Mouse (Mus musculus): ENCODE measurements around the gene Adgrb2. TPM values are rescaled to one million over a fixed set of nuclear protein-coding genes. Genes with fewer than 3 reads are reported as not detected.
A peak's percentile ranks its signal among the peaks of the same experiment; 100 is the strongest.

Adgrb2 gene
- polyA plus RNA-seq, 2 experiments from 2014 or later, result 1.4 TPM; not detected in 1

DNA sequence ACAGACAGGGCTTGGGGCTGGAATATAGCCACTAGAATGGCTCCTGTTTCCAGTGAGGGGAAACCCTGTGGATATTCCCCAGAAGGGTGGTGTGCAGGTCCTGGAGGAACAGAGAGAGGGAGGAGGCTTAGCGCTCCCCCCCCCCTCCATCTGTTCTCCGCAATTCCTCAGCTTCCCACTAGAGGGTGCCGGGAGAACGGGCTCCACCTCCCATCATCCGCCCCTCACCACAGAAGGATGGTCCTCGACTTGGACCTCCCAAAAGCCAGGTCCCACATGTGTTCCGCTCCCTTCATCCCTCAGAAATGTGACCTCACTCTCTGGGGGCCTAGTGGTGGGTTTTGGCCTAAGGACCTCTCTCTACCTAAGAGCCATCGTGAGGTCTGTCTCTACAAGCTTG is 51.4 kb downstream of the Adgrb2 start:
- no peak for ATAC-seq

DNA sequence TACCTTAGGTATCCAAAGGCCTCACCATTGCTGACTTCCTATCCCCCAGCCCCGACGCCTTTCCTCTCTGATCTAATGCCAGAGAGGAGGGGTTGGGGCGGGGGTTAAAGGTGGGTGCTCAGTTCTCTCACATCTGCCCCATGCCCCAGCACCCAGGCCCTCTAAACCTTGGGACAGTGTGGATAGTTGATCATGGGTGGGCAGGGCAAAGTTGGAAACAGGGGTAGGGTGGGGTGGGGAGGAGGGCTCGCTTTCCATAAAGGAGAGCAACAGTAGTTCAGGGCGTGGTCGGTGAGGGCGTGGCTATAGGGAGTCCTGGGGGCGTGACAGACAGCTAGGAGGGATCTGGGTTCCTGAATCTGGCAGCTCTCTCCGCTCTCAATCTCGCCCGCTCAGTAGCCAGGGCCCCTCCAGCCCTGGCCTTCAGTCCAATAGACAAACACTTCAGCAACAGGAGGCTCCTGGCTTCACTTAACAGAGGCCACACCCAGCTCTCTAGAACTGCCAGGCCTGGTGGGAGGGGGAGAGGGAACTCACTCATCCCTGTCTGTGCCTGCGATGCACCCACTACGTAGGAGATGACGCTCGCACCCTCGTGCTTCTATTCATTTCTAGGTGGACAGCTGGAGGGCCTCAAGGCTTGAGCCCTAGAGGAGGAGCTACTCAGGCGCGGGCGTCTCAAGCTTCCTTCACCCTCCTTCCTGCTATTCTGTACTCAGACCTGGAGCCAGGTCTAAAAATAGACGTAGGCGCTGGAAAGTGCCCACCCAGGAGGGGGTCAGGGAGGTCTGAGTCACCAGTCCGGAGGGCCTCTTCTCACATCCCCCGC is 52.1 kb downstream of the Adgrb2 start:
- ATAC-seq, result no peak

DNA sequence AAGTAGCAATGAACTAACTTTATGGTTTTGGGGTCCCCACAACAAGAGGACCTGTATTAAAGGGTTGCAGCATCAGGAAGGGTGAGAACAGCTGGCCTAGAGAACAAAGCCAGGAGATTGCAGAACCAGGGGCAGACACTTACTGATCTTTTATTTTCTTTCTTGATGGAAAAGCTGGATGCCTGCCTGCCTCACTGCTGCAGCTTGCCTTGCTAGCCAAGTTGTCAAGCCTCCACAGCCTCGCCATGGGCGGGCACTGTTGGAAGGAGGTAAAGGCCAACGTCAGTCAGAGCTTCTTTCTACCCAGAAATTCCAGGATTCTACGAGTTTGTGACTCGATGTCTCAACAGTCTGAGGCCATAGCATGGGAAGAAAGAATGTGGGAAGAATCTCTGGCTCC is 54.7 kb downstream of the Adgrb2 start:
- no peak for ATAC-seq

DNA sequence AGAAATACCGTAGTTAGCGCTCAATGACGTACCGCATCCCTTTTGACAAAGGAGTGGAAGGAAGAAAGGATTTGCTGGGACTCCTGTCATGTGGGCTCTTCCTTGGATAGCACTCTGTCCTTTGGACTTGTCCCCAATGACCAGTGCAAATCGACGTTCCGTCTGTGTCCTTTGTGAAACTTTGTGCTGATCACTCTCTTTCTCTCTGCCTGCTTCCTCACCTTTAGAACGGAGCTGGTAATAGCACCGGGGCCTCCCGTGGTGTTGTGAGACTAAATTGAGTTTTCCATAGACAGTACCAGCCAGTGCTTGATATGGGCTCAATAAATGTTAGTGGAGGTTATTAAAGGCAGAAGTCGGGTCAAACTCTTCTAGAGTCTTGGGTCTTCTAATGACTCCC is 56.4 kb downstream of the Adgrb2 start:
- no peak for ATAC-seq

DNA sequence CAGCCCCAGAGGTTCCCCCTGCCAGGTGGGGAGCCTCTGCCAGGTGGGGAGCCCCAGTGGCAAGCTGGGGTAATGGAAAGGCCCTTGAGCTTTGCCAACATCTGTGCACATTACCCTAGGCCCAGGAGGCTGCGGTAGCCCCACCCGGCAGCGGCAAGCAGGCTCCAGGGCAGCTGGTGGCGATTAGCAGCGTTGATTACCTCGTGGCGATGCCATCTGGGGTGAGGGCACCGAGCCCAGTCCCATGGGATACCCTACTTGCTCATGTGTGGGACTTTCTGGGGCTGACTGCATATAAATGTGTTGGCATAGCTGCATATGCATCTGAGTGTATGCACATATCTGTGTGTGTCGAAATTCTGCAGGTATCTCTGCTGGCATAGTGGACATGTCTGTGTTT is 59.5 kb downstream of the Adgrb2 start:
- ATAC-seq, result no peak

DNA sequence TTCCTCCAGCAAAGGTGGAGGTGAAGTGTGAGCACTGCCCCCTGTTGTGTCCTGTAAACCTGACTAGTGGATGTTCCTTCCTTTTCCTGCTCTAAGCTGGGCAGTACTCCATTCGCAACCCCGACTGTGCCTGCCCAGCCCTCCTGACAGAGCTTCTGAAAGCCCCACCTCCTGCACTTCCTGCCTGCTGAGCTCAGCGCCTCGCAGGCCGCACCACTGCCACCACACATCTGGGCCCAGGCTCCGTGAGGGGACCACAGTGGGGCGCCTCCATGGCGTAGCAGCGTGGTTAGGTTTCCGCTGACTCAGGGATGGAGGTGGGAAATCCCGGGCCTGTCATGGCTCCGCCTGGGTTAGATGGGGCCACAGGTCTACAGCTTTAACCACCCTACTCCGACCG is 60.9 kb downstream of the Adgrb2 start:
- ATAC-seq, result peak; percentile 97

DNA sequence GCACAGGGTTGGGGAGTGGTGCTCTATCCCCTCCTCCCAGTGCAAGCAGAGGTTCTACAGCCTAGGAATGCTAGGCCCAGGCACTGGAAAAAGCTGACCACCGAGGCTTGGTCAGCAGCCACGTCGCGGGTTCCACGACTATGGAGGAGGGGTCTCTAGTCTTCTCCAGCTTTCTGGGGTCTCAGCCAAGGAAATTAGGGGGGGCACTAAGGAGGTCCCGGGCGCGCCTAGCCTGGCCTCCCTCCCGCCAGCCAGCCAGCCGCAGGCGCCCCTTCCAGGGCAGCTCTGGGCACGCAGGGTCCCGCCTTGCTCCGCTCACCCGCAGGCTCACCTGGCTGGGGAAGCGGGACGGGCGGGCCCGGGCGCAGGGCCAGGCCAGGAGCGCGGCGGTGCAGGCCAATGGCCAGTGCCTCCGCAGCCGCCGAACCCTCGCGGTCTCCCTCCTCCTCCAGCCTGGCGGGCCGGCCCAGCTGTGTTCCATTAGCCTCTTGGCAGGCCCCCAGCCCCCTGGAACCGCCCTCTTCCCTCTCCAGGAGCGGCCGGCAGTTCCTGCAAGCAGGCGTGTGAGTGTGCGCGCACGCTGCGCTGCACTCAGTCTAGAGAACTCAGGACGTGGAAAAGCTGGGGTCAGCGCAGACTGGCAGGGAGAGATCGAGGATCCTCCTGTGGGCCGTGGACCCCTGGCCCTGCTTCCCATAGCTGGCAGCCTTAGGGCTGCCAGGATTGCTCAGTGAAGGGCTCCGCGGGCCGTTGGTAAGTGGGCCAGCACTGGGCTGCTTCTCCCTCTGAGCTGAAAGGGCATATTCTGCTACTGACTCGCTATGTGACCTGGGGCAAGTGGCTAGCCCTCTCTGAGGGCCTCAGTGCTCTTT is 62.9 kb downstream of the Adgrb2 start, which contains the start of gene Col16a1:
Gene Col16a1 (plus strand): TSS at position 510 of the 872 bp plus-strand sequence.
- no peak for ATAC-seq

DNA sequence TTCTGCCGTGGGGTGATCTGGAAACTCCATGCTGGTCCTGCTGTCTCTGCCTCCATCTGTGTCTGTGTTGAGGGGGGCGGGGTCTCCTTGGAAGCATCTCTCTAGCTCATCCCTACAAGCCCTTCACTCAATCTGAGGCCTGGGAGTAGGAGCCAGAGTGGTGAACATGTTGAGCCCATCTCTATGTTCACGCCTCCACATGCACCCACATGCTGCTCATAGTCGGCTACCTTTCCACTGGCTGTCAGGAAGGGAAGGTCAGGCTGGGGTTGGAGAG is 63.5 kb downstream of the Adgrb2 start:
- no peak for ATAC-seq

DNA sequence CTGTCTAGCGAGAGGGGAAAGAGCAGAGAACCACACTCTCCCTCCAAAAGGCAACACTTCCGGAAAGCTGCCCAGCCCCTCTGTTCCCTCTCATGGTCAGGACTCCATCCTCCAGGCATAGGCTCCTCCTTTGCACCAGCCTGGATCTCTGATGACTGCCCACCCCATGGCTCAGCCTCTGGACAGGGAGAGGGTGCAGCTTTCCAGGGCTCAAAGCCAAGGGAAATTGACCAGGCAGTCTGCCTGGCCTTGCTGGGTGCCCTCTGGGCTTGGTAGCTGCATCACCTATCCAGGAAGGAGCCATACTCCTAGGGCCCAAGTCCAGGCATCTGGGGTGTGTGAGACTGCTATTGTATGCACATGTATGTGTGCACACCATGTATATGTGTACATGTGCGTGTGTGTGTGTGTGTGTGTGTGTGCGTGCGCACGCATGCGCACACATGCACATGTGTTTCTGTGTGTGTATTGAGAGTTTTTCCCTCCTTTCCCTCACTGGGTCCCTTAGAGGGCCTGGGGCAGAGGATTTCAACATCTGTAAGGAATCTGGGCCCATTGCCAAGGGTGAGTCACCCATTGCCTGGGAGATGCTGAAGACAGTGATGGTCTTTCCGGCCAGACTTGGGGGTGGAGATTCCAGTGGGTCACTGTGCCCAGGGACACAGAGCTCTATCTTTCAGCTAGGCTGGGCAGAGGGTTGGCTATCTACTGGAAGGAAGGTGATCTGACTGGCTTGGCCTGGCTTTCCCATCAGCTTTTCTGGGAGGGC is 65.6 kb downstream of the Adgrb2 start:
- no peak for ATAC-seq

DNA sequence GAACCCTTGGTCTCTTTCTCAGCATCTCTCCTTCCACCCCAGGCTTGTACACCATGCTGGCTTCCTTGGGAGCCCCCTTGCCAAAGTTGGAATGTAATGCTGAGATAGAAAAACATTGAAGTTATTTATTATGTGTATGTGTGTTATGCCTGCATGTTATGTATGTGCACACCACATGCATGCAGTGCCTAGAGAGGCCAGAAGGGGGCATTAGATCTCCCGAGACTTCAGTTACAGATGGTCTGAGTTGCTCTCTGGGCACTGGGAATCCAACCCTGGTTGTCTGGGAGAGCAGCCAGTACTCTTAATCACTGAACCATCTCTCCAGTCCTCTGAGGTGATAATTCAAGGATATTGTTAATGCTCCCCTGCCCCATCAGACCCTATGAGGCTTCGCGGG is 67.6 kb downstream of the Adgrb2 start:
- ATAC-seq, result no peak

DNA sequence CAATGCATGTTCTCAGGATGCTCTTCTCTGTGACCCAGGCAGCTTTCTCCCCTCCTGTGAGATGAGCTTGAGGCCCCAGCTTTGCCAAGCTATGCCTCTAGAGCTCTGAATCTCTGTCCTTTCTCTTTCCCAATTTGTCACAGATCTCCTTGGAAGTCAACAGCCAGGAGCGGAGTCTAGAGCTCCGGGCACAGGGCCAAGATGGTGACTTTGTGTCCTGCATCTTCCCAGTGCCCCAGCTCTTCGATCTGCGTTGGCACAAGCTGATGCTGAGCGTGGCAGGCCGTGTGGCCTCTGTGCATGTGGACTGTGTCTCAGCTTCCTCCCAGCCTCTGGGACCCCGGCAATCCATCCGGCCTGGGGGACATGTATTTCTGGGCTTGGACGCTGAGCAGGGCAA is 68.4 kb downstream of the Adgrb2 start:
- ATAC-seq, result no peak

DNA sequence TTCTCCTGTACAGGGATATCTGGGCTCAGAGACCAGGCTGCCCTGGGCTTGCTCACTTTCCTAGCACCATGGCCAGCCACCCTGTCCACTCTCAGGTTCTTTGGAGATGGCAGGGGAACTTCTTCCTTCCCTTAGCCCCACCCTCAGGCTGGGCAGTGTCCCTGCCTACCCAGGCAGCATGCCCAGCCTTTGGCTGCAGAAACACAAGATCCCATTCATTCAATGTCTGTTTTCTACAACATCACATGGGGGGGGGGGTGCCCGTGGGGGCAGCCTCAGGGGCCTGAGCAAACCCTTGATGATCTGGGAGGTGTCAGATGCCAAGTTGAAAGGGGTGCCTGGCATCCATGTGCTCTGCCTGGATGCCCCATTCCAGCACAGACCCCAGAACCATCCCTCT is 70.1 kb downstream of the Adgrb2 start:
- ATAC-seq, result no peak

DNA sequence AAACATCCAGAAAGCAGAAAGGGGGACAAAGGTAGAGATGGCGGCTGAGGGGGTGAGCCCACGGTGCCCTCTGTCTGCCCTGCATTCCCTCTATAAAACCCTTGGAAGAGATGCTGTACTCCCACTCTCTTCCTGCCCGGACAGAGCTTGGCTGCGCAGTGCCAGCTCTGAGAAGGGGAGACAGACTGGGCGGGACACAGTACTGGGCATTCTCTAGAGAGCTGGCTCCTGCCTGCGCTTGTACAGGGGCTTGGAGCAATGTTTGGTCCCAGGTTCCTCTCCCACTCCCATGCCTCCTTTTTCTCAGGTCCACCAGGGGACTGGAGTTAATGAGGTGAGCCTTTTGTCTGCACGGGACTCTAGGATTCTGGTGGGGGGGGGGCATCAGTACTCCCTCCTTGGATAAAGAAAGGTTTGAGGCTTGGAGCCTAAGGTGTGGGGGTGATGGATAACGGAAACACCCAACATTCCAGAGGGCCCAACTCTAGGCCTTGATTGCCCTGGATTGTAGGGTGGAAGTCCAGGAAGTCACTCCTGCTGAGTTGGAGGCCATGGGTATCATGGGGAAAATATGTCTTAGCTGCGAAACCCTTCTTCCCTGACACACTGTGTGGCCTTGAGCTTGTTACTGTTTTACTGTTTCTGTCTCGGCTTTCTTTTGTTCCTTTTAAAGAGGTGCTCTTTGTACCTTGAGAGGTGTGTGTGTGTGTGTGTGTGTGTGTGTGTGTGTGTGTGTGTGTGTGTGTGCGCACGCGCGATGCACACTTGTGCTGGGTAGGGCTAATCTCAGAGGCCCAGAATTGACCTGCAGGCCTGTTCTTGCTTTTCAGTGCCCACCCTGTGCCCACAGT is 70.7 kb downstream of the Adgrb2 start:
- ATAC-seq, result no peak

DNA sequence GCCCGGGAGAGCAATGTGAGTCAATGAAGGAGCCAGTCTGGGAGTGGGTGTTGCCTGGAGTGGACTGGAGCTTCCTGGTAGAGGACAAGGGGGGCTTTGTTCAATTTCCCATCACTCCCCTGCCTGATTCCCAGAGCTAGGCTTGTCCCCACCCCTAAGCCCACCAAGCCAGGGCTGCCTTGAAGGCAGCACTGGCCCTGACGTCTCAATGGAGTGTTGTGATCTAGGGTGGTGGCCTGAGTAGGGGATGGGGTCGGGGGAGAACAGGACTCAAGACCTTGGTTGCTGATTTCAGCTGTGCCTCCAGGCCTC is 71.3 kb downstream of the Adgrb2 start:
- ATAC-seq, result no peak

DNA sequence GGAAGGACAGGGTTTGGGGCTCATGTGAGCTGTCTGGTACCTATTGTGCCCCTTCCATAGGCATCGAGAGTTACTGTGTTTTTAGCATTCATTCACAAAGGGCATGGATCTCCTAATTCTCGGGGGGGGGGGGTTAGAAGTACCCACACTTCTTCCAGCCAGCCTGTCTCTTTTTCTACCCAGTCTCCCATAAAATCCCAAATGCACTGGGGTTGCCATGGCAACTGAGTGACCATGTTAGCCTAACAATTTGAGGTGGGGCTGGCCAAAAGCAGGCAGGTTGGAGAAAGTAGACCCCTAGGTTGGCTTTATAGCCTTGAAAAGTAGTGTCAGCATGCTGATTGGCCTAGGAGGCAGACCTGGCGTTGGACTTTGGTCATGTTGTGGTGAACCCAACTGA is 71.8 kb downstream of the Adgrb2 start:
- no peak for ATAC-seq

DNA sequence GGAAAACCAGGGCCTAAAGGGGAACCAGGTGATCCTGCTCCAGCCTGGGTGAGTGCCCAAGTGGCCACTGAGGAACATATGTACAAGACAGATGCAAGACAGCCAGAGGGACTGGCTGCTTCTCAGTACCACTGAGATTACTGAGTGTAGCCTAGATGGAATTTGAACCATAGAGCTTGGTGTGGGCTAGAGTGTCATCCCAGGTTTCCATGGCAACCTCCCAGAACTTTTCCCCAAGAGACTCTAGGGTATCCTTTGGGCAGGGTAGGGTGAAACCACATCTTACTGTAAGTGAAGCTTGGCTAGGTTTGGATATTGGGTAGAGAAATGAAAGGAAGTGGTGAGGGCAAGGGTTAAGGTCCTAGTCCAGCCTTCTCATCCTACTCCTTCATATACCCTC is 76.3 kb downstream of the Adgrb2 start:
- ATAC-seq, result no peak

DNA sequence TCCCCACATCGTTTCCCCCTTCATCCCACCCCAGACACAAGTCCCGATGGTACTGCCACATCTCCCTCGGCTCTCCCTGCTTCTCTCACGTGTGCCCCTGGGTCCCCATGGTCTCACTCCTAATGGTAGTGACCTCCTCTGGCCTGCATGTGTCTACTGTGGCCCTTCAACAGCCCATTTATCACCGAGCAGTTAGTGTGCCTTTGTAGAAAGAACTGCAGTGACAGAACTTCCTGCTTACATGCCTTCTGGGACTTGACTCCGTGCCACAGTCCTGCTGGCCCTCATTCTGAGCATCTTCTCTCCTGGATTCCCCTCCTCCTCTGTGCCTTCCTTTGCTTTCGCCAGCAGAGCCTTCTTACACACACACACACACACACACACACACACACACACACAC is 78.5 kb downstream of the Adgrb2 start:
- no peak for ATAC-seq

DNA sequence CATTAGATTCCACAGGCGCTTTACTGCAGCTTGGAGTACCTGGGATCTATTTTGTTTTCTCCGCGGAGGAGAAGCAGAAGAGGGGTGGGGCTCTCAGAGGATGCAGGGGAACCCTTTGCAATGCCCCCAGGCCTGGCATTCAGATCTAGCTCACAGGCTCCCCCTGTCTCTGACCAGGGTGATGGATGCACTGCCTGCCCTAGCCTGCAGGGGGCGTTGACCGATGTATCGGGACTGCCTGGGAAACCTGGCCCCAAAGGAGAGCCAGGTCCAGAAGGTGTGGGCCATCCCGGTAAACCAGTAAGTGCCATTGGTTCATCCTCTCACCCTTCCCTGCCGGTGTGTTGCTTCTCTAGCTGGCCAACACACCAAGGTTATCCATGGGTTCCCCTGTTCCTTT is 82.1 kb downstream of the Adgrb2 start:
- no peak for ATAC-seq

DNA sequence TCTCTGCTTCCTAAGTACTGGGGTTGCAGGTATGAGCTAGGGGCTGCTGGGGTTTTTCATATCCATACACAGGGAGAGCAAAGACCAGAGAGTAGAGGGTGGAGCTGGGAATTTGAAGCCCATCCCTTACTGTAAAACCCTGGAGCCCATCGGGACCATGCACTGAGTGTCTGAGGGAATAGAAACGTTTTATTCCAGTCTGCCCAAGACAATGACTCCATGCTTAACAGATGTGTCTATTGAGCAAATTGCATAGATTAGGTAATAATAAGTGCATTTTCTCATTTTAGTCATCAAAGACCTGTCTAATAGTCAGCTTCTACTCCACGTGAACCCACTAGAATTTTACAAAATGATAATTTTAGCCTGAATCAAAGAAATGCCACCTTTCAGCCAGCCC is 85.9 kb downstream of the Adgrb2 start:
- ATAC-seq, result no peak

DNA sequence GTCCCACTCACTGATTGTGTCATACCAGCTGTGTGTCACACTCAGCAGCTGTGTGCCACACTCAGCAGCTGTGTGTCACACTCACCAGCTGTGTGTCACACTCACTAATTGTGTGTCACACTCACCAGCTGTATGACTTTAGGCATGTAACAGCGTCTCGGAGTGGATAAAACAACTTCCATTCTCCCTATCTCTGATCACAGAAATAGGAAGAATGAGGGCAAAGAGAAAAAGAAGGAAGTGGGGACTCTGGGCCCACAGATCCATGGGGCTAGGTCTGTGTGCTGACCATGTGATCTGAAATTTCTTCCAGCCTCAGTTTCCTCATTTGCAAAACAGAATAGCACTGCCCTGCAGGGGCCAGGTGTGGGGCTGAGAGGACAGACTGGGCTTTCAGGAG is 87.1 kb downstream of the Adgrb2 start:
- no peak for ATAC-seq
